Mouse (Mus musculus) gastrocnemius, adult 18-20 months (tissue): ENCODE measurements around the gene Rassf8. TPM values are rescaled to one million over a fixed set of nuclear protein-coding genes. Genes with fewer than 3 reads are reported as not detected.

ENCODE experiments used
- DNase-seq: peaks from one replicate; pipeline ENCODE4 v3.0.0; 2021; ENCODE audit warnings: low spot score
- total RNA-seq, 2 experiments: library from RNA; stranded (reverse); gene quantifications; 2 replicates each; pipeline ENCODE4 v1.2.3; 2021

Rassf8 gene
- total RNA-seq, 2 experiments from 2014 or later = 28.6 to 32.2 TPM

- DNase-seq = peak; percentile 48
Observed at GRCm38 (mm10) chr6:145746921-145747670, 548 bp downstream of the Rassf8 start.

- no peak for DNase-seq
Observed at GRCm38 (mm10) chr6:145747671-145748640, 1.4 kb downstream of the Rassf8 start.

DNA sequence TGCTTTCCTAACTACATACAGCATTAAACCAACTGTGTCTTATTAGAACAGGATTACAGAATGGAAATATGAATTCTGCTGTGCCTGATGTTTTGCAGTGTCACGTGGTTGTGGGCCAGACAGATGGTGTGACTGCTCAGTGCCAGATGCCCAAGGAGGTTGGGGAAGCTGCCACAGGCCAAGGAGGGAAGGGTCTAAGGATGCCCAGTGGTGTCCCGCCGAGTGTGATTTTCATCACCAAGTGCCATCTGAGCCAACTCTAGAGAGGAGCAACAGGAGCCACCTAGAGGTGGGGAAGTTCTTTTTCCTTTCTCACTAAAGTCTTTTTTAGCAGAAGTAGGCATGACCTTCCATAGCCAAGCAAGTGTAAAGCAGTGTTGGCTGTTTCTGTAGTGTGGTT is 3.8 kb downstream of the Rassf8 start:
- no peak for DNase-seq

DNA sequence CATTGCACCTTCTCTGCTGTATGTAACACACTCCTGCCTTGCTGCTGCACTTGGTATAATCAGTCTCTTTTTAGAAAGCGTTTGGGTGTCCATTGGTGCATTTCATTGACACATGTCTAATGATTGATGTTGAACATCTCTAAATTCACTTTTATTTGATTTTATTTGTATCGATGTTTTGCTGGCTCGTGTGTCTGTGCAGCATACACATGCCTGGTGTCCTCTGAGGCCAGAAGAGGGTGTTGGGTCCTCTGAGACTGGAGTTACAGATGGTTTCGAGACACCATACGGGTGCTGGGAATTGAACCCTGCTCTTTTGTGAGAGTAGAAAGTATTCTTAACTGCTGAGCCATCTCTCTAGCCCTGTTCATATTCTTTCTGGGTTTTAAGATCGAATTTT is 6.7 kb downstream of the Rassf8 start:
- DNase-seq = no peak

- no peak for DNase-seq
Observed at GRCm38 (mm10) chr6:145754416-145754815, 7.9 kb downstream of the Rassf8 start.

DNA sequence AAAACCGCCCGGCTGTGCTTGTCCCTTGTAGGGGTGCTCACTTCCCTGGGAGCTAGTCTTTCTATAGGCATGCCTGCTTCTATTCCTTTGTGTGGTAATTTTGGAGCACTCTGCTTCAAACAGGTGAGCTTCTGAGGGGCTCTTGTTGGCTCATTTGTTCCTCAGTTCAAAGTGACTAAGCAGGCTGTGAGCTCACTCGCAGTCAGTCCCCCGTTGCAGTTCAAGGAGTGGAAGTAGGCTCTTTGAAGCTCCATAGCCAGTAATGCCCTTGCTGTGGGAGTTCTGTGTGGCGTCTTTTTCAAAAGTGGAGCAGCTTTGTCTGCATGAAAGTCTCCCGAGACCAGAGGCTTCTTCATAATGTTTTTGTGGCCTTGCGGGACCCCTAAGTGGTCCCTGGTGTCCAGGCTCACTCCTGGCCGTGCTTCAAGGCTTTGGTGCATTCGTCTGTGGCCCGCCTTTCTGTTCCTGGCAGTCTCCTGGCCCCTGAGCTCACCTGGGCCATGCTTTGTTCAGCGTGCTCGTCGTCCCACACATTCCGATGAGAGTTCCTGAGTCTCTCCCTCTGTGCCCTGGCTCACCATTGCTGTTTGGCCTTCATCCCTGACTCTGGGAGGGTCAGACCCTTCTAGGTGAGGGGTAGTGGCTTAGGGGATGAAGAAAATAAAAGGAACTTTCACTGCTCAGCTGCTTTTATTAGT is 9.5 kb downstream of the Rassf8 start:
- DNase-seq = no peak

- DNase-seq = no peak
Observed at GRCm38 (mm10) chr6:145756640-145757005, 10.1 kb downstream of the Rassf8 start.

DNA sequence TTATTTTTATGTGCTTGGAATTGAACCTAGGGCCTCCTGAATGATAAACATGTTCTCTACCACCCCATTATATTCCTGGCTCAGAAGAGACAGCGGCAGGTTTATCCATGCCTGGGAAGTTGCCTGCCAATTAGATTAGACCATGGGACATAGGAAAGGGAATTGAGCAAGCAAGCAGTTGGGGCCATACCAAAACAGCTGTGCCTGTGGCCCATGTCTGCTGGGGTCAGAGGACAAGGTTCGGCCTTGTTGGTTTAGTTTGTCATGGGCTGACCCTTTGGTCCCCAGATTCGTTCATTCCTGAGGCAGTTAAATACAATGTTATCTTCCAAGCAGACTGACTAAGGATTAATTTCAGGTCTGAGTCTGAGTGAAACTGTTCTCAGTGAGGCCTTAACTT is 10.8 kb downstream of the Rassf8 start:
- DNase-seq = no peak

DNA sequence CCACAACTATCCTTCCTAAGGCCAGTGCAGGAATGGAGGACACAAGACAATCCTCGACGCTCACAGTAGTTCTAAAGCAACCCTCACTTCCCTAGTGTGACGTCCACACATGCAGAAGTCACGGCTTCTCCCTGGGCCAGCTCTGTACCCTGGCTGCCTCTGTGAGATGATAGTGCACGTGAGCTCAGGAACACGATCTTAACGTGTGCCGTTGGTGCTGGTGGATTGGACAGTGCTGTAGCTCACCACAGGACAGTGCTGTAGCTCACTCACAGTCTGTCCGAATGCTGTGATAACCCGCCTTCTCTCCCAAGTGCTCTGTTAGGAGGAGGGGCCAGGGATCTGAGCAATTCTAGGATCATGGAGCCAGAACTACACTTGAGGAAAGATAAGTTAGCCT is 12.1 kb downstream of the Rassf8 start:
- no peak for DNase-seq

- no peak for DNase-seq
Observed at GRCm38 (mm10) chr6:145759432-145759831, 12.9 kb downstream of the Rassf8 start.

DNA sequence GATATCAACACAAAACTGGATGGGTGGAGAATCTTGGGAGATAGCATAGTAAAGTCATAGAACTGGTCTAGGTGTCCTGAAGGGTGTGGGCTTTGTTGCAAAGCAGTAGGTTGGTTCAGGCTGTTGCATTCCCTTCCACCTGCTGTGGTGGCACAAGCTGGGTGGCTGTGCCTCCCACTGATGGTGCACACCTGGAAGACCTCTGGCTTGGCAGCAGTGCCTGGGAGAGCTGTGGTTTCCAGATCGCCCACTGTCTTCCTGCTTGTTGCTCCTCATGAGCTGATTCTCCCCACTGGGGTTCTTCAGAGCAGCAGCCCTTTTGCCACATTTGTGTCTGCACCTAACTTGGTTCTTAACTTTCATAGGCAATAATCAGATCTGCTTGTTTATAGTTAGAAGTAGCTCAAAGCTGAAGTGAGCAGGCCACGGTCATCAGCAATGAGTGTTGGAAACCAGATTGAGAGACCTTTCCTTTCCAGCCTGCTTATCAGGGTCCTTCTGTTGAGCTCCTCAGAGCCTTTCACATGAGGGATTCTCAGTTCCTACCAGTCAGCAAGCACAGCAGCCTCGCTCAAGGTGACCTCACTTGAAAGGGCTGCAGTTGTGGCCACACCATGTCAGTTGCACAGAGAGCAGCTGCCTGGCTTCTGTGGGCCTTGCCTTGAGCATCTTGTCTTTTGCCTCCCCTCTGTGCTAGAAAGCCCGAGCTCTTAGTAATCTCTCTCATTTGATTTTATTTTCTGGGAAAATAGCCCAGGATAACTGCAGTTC is 13.9 kb downstream of the Rassf8 start:
- DNase-seq = no peak

DNA sequence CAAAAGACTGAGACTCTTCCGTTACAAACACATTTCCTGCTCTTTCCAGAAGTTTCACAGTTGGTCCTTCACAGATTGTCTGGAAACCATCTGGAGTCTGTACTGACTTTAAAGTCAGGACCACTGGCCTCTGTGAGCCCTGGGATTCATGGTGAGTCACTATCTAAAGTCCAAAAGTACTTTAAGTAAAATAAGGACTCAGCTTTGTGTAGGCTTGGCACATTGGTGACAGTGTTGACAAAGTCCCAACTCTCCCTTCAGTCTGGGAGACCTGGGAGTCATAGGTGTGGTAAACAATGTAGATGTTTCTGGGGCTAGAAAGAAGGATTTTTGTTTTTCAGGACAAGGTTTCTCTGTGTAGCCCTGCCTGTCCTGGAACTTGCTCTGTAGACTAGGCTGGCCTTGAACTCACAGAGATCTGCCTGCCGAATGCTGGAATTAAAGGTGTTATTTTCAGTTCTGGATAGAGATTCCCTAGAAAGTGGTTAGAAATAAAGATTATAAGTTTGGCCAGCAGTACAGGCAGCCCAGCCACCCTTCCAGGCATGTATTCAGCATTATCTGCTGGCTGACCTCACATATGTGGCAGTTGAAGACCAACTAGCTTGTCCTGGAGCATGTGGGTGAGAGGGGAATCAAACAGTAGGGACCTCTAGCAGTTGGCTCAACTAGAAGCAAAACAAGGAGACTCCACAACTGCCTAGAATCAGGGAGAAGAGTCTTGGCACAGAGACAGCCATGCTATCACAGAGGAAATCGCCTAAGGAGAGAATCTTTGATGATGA is 14.8 kb downstream of the Rassf8 start:
- no peak for DNase-seq

- DNase-seq = no peak
Observed at GRCm38 (mm10) chr6:145762016-145762415, 15.5 kb downstream of the Rassf8 start.

DNA sequence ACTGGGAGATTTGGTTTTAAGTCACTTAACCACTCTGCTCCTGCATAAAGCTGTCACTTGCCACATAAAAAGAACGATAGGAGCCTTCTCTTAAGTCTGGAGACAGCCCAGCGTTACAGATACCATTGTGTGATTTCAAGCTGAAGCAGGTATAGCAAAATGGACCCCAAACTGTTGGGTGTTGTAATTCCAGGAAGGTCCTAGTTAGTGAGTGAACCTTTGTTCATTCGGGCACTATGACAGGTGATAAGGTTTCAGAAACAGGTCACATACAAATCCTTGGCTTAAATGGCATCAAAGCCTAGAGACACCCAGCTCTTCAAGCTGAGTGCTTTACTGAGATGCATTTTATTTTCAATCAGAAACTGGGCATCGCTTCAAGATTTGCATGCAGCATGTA is 16.5 kb downstream of the Rassf8 start:
- no peak for DNase-seq

- DNase-seq = no peak
Observed at GRCm38 (mm10) chr6:145765011-145765410, 18.5 kb downstream of the Rassf8 start.

GRCm38 (mm10) chr6:145766971-145767370 is 20.4 kb downstream of the Rassf8 start:
- DNase-seq = no peak

DNA sequence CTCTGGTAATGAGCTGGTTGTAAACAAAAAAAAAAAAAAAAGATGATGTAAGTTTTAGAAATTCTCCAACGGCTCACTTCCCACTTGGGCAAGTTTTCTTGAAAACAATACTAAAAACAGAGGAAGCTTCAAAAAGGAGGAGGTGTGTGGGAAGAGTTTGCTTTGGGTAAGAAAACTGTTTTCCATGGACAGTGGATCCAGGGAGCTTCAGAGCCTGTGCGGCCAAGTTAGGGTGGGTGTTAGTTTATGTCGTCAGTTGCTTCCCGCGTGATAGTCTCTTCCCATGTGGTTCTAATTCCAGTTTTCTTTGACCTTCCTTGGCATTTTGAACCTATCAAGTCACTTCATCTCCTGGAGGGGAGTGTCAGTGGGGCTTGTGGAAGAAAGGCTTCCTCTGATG is 21.1 kb downstream of the Rassf8 start:
- DNase-seq = no peak

DNA sequence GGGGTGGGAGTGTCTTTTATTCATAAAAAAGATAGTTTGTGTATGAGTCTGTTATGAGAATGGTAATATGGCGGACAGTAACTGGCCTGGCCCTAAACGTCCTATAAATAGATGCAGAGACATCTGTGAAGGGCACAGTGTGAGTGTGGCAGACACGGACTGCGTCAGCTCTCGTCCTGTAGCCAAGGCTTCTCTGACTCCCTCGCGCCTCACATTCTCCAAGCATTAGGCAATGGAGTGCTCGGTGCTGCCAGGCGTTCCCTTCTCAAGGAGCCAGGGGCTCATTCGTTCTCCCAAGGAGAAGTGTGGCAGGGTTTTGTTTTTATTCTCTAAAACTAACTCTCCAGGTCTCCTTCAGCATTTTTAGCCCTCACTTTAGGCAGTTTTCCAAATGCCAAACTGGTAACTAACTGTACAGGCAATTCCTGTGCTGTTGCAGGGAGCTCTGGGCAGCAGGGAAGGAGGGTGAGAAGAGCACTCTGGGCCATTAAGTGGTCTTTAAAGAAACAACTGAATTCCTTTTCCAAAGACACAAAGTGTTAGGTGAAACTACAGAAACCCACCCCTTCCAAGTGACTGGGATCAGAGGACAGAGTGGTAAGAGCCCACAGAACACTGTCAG is 22.2 kb downstream of the Rassf8 start:
- DNase-seq = peak; percentile 90

GRCm38 (mm10) chr6:145769855-145770254 is 23.3 kb downstream of the Rassf8 start:
- no peak for DNase-seq
